Mouse (Mus musculus) liver, embryonic 16.5 days (tissue): ENCODE data around the gene Rnf11. TPM values are rescaled to one million over a fixed set of nuclear protein-coding genes. Genes with fewer than 3 reads are reported as not detected.

ENCODE experiments used
- ATAC-seq: fragments of 200-750 bp; cut with Nextera tagmentation; 2 replicates; pipeline ENCODE4 v1.8.0; 2017; ENCODE audit warnings: low read depth, mild to moderate bottlenecking, moderate number of reproducible peaks, moderate library complexity
- H3K27ac ChIP-seq: fragments of 300-500 bp; sonication (generic); 2 replicates; pipeline ENCODE4 v1.5.1; 2014; ENCODE audit warnings: mild to moderate bottlenecking, low read length
- H3K27me3 ChIP-seq: fragments of 300-500 bp; sonication (generic); 2 replicates; pipeline ENCODE4 v1.6.1; 2014; ENCODE audit warnings: low read depth, low read length, mixed read lengths; ENCODE audit not compliant: control insufficient read depth, insufficient read depth
- H3K36me3 ChIP-seq: fragments of 300-500 bp; sonication (generic); 2 replicates; pipeline ENCODE4 v1.6.1; 2014; ENCODE audit warnings: mild to moderate bottlenecking; ENCODE audit not compliant: control insufficient read depth, insufficient read depth
- H3K4me1 ChIP-seq: fragments of 300-500 bp; sonication (generic); 2 replicates; pipeline ENCODE4 v1.6.1; 2014; ENCODE audit warnings: low read depth, low read length, mixed read lengths; ENCODE audit not compliant: control insufficient read depth
- H3K4me2 ChIP-seq: fragments of 300-500 bp; sonication (generic); 2 replicates; pipeline ENCODE4 v1.6.1; 2014; ENCODE audit warnings: low read depth, low read length, mixed read lengths
- H3K4me3 ChIP-seq: fragments of 300-500 bp; sonication (generic); 2 replicates; pipeline ENCODE4 v1.5.1; 2014; ENCODE audit warnings: low read depth, mild to moderate bottlenecking, low read length
- H3K9ac ChIP-seq: fragments of 300-500 bp; sonication (generic); 2 replicates; pipeline ENCODE4 v1.6.1; 2014; ENCODE audit warnings: low read depth, low read length
- H3K9me3 ChIP-seq: fragments of 300-500 bp; sonication (generic); replicated peaks from 2 replicates; pipeline ENCODE4 v1.6.1; 2016; ENCODE audit warnings: low read length; ENCODE audit not compliant: control insufficient read depth
- WGBS: fragments of 180-500 bp; shearing (Covaris S2); extraction: QIAGEN DNeasy Blood & Tissue Kit; methylation state at CpG from one replicate; pipeline ENCODE4 v1.1.7; 2014; ENCODE audit not compliant: insufficient replicate concordance; 5-methylcytosine and 5-hydroxymethylcytosine counted together
- polyA plus RNA-seq: library from polyadenylated mRNA; unstranded; fragments of >200 nt; fragmentation: Nextera tagmentation; extraction: Ambion mirVana; gene quantifications from 2 replicates; pipeline ENCODE4 v1.2.1, GENCODE M21; 2015

Rnf11 gene
- polyA plus RNA-seq, 1 experiment from 2014 or later = 29.3 TPM

- Histone ChIP-seq H3K27me3 (no peaks in the 10 kb centered on the region), H3K4me3 (no peak overlapping the region), H3K36me3 (peaks cover under 1% of the 10 kb centered on the region; the same call in 1 of the 2 replicates), H3K4me1 (peaks cover 10% of the 10 kb centered on the region), H3K9ac (no peak overlapping the region), H3K4me2 (no peak overlapping the region), H3K9me3 (no peaks in the 10 kb centered on the region), H3K27ac (no peak overlapping the region)
- no peak for ATAC-seq
- WGBS = 69% methylated on average over 3 of the region's 3 CpGs
These were observed 23.9 kb downstream of the Rnf11 start for GRCm38 (mm10) chr4:109460421-109461179.

GRCm38 (mm10) chr4:109456821-109457220, 27.7 kb downstream of the Rnf11 start:
- Histone ChIP-seq H3K36me3 (peaks cover 16% of the 10 kb centered on the region), H3K4me3 (no peak overlapping the region), H3K27ac (no peak overlapping the region), H3K9me3 (no peaks in the 10 kb centered on the region), H3K4me1 (no peaks in the 10 kb centered on the region; the same call in 1 of the 2 replicates), H3K4me2 (no peak overlapping the region), H3K9ac (no peak overlapping the region), H3K27me3 (no peaks in the 10 kb centered on the region)
- no peak for ATAC-seq
- 84% methylated on average over 6 of the region's 6 CpGs for WGBS

- no peaks in the 10 kb centered on the region for H3K9me3 ChIP-seq
- no peak for ATAC-seq
- WGBS = 79% methylated on average over 2 of the region's 2 CpGs
- no peak overlapping the region for H3K4me2 ChIP-seq
- H3K4me1 ChIP-seq = peaks cover 38% of the 10 kb centered on the region
- peaks cover 16% of the 10 kb centered on the region for H3K36me3 ChIP-seq
- H3K4me3 ChIP-seq = no peak overlapping the region
- H3K27ac ChIP-seq = no peak overlapping the region
- no peaks in the 10 kb centered on the region for H3K27me3 ChIP-seq
- H3K9ac ChIP-seq = no peak overlapping the region
These were observed 36.0 kb downstream of the Rnf11 start for GRCm38 (mm10) chr4:109448531-109448930.

DNA sequence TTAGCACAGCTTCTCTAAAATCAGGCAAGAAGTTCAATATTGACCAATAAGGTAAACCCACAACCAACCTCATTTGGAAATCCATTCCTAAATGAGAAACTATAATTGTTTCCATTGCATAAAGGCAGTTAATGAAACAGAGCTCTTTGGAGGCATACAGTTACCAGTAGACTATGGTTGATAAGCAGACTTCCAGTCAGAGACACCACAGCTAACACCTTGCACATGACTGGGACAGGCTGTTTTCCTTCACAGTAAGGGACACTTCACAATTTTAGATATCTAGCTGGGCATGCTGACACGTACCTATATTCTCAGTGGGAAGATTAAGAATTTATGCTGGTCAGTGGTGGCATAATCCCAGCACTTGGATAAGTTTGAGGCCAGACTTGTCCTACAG, 38.6 kb downstream of the Rnf11 start:
- peak overlapping the region; percentile 59 for H3K4me2 ChIP-seq
- peak overlapping the region; percentile 98 for H3K27ac ChIP-seq
- peak; percentile 45 for ATAC-seq
- H3K9ac ChIP-seq = 0 out of 2 replicates have a peak overlapping the region, but pooled peaks have one; percentile 15
- 24% methylated on average over 1 of the region's 1 CpGs for WGBS
- H3K9me3 ChIP-seq = no peaks in the 10 kb centered on the region
- no peak overlapping the region for H3K4me3 ChIP-seq
- H3K4me1 ChIP-seq = peaks cover 64% of the 10 kb centered on the region
- H3K27me3 ChIP-seq = no peaks in the 10 kb centered on the region
- H3K36me3 ChIP-seq = peaks cover 12% of the 10 kb centered on the region

DNA sequence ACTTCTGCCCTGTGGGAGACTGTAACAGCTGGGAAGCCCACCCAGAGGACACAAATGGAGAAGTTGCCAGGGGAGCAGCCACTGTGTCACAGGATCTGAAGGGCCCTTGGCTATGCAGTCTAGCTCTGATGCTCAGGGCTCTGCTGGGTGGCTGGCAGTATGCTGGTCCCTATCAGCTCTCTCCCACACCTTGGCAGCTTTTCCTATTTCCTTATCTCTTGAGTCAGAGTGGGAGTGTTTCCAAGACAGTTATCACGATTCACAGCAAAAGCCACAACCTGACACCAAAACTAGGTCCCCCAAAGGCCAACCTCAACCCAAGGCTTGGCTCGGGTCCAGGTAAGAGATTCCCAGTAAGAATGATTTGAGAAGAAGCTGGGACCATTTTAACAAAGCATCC, 39.1 kb downstream of the Rnf11 start:
- peaks cover 70% of the 10 kb centered on the region for H3K4me1 ChIP-seq
- H3K27ac ChIP-seq = peak overlapping the region; percentile 98
- WGBS = 23% methylated on average over 2 of the region's 2 CpGs
- no peaks in the 10 kb centered on the region for H3K9me3 ChIP-seq
- no peaks in the 10 kb centered on the region for H3K27me3 ChIP-seq
- H3K36me3 ChIP-seq = peaks cover 9% of the 10 kb centered on the region
- ATAC-seq = peak; percentile 98
- peak overlapping the region; percentile 65 for H3K9ac ChIP-seq
- H3K4me2 ChIP-seq = peak overlapping the region; percentile 59
- peak overlapping the region; percentile 39 for H3K4me3 ChIP-seq

- peaks cover 9% of the 10 kb centered on the region for H3K36me3 ChIP-seq
- H3K4me2 ChIP-seq = peak overlapping the region; percentile 59
- H3K27ac ChIP-seq = peak overlapping the region; percentile 98
- H3K9ac ChIP-seq = peak overlapping the region; percentile 65
- peaks cover 74% of the 10 kb centered on the region for H3K4me1 ChIP-seq
- no peaks in the 10 kb centered on the region for H3K9me3 ChIP-seq
- peak; percentile 68 for ATAC-seq
- peak overlapping the region; percentile 39 for H3K4me3 ChIP-seq
- 32% methylated on average over 2 of the region's 2 CpGs for WGBS
- H3K27me3 ChIP-seq = no peaks in the 10 kb centered on the region
These were observed 39.6 kb downstream of the Rnf11 start for GRCm38 (mm10) chr4:109444951-109445350.

- H3K27me3 ChIP-seq = no peaks in the 10 kb centered on the region
- peak overlapping the region; percentile 98 for H3K27ac ChIP-seq
- no peaks in the 10 kb centered on the region for H3K9me3 ChIP-seq
- H3K4me1 ChIP-seq = peaks cover 78% of the 10 kb centered on the region
- 74% methylated on average over 6 of the region's 6 CpGs for WGBS
- H3K36me3 ChIP-seq = peaks cover 6% of the 10 kb centered on the region
- H3K9ac ChIP-seq = peak overlapping the region; percentile 65
- no peak overlapping the region for H3K4me3 ChIP-seq
- ATAC-seq = no peak
- peak overlapping the region; percentile 59; the same call in 1 of the 2 replicates for H3K4me2 ChIP-seq
These were observed 40.1 kb downstream of the Rnf11 start for GRCm38 (mm10) chr4:109444471-109444870.

GRCm38 (mm10) chr4:109442649-109443048, 41.9 kb downstream of the Rnf11 start:
- Histone ChIP-seq H3K9me3 (no peaks in the 10 kb centered on the region), H3K9ac (peak overlapping the region; percentile 50), H3K27ac (peak overlapping the region; percentile 98), H3K4me1 (peaks cover 96% of the 10 kb centered on the region), H3K4me3 (0 out of 2 replicates have a peak overlapping the region, but pooled peaks have one; percentile 9), H3K4me2 (peak overlapping the region; percentile 48), H3K27me3 (no peaks in the 10 kb centered on the region), H3K36me3 (peaks cover 6% of the 10 kb centered on the region)
- 72% methylated on average over 4 of the region's 4 CpGs for WGBS
- peak; percentile 11; the same call in 1 of the 2 replicates for ATAC-seq

DNA sequence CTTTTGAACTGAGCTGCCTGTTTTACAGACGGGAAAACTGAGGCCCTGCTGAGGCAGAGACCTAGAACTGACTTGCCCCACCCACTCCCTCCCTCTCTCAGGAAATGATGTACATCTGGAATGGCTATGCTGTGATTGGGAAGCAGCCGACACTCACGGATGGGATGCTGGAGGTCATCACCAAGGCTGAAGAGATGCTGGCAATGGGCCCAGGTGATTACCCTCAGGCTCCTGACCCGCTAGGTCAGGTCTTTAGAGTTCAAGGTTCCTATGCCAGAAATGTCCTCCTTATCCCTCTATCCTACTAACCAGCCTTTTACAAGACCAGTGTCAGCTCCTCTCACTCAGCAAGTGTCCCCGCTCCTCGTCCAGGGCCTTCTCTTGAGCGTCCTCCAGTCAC, 42.4 kb downstream of the Rnf11 start:
- H3K36me3 ChIP-seq = peaks cover 6% of the 10 kb centered on the region
- no peak overlapping the region for H3K4me3 ChIP-seq
- H3K4me2 ChIP-seq = peak overlapping the region; percentile 48
- no peak for ATAC-seq
- H3K27ac ChIP-seq = peak overlapping the region; percentile 98
- no peaks in the 10 kb centered on the region for H3K27me3 ChIP-seq
- H3K4me1 ChIP-seq = peaks cover 92% of the 10 kb centered on the region
- peak overlapping the region; percentile 50 for H3K9ac ChIP-seq
- WGBS = 81% methylated on average over 7 of the region's 7 CpGs
- H3K9me3 ChIP-seq = no peaks in the 10 kb centered on the region
